Mouse (Mus musculus): ENCODE data around the gene Fzd2.

DNA sequence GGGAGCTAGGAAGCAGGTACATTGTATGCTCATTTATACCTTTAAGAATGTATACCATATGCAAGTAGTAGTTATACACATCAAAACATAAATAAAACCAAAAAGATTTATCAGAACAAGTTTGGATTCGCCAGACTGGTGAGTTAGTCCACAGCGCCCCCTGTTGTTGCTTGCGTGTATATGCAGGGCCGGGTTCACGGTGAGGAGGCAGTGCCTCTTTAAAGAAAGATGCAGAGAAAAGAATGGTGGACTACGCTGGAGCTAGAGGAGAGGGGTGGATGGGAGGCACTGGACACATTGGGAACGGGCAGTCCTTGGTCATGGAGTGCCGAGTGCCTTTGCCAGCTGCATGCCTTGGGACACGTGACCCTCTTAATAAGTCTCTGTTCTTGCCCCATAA lies 47.2 kb downstream of the Fzd2 start:
- TF ChIP-seq CTCF (IDR thresholded peaks at IDR 0.05; ENCODE audit: borderline replicate concordance, insufficient read depth, low read depth, low read length): peak; percentile 88
- no peak for TF ChIP-seq POLR2A (IDR thresholded peaks at IDR 0.05; ENCODE audit: borderline replicate concordance, insufficient read depth, low read length)
